Mouse (Mus musculus) spleen, adult 2 months (tissue): ENCODE data around the gene Tescl. TPM values are rescaled to one million over a fixed set of nuclear protein-coding genes. Genes with fewer than 3 reads are reported as not detected.

Experiments
- DNase-seq, 2 experiments: peaks; one replicate each; pipeline versions ENCODE4 v3.0.0 to v3.0.0-alpha.2; 2012 to 2021; ENCODE audit warnings: low spot score in 2 of 2, low read depth in 1 of 2
- H3K27ac ChIP-seq: fragments of 200-500 bp; 2 replicates; pipeline ENCODE4 v1.5.1; 2012; ENCODE audit warnings: low read length, inconsistent platforms; ENCODE audit not compliant: insufficient read depth
- H3K27me3 ChIP-seq: fragments of 200-500 bp; 2 replicates; pipeline ENCODE4 v1.6.1; 2012; ENCODE audit warnings: mild to moderate bottlenecking, moderate library complexity, low read length, inconsistent platforms; ENCODE audit not compliant: control insufficient read depth, insufficient read depth
- H3K36me3 ChIP-seq: fragments of 200-500 bp; 2 replicates; pipeline ENCODE4 v1.6.1; 2012; ENCODE audit warnings: mild to moderate bottlenecking, low read length, inconsistent platforms; ENCODE audit not compliant: control insufficient read depth, insufficient read depth
- H3K4me1 ChIP-seq: fragments of 200-500 bp; 2 replicates; pipeline ENCODE4 v1.6.1; 2011; ENCODE audit warnings: inconsistent platforms; ENCODE audit not compliant: control insufficient read depth, insufficient read depth, insufficient read length
- H3K4me3 ChIP-seq: fragments of 200-500 bp; 2 replicates; pipeline ENCODE4 v1.5.1; 2011; ENCODE audit warnings: mild to moderate bottlenecking, inconsistent platforms; ENCODE audit not compliant: insufficient read depth, insufficient read length; ENCODE audit errors: extremely low read depth
- CTCF ChIP-seq: fragments of 200-500 bp; IDR thresholded peaks from 2 replicates; pipeline ENCODE4 v1.5.1; 2011; ENCODE audit warnings: mild to moderate bottlenecking, inconsistent platforms; ENCODE audit not compliant: insufficient read depth, insufficient read length, insufficient replicate concordance; ENCODE audit errors: extremely low read depth
- POLR2A ChIP-seq: fragments of 200-500 bp; IDR thresholded peaks from 2 replicates; pipeline ENCODE4 v1.6.1; 2011; ENCODE audit warnings: low read depth, low read length, inconsistent platforms
- WGBS: fragments of 180-500 bp; shearing (Covaris S2); methylation state at CpG from one replicate; pipeline ENCODE4 v1.1.7; 2018; 5-methylcytosine and 5-hydroxymethylcytosine counted together
- polyA plus RNA-seq: library from polyadenylated mRNA; depleted of rRNA; stranded (reverse); fragments of >200 nt; gene quantifications from 2 replicates; pipeline ENCODE4 v1.2.3, GENCODE M21; 2012

Tescl gene
- polyA plus RNA-seq, 1 experiment = 0.26 TPM

DNA sequence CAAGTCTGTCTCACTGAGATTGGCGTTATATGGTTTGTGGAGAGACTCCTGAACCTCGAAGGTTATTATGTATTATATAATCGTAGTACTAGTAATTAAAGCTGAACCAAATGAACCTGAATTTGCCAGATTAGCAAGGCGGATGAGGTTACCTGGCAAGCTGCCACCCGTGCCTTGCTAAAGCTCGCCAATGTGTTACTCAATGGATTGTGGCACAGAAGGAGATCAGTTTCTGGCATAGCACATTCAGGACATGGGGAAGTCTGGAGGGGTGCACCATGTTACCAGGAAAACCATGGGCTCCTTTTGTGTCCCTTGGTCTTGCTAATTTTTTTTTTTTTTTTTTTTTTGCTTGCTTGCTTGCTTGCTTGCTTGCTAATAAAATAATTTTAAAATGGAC lies 8.5 kb downstream of the Tescl start:
- Histone ChIP-seq H3K36me3 (no peaks in the 10 kb centered on the region), H3K27me3 (0 out of 2 replicates have a peak, but pooled peaks cover 3% of the 10 kb centered on the region), H3K4me1 (no peaks in the 10 kb centered on the region), H3K27ac (no peak overlapping the region), H3K4me3 (no peak overlapping the region)
- TF ChIP-seq CTCF (no peak), POLR2A (no peak)
- 88% methylated on average over 6 of the region's 6 CpGs for WGBS
- no peak for DNase-seq

DNA sequence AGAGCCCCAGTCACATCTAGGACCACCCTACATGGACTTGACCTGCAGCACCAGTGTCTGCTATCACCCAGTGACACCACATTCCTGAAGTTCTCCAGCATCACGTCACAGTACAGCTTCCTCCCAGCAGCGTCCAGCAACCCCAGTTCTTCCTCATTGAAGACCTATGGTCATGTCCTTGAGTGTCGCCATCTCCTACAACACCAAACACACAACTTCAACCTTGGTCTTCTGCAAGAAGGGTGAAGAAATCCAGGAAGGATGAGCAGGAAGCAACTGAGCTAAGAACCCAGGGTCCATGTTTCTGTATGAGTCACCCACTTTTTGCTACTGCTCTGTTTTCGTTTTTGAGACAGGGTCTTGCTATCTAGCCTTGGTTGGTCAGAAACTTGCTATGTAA lies 11.1 kb downstream of the Tescl start:
- no peak for TF ChIP-seq POLR2A
- no peak for TF ChIP-seq CTCF
- WGBS = 86% methylated on average over 4 of the region's 4 CpGs
- Histone ChIP-seq H3K36me3 (no peaks in the 10 kb centered on the region), H3K4me1 (peaks cover 3% of the 10 kb centered on the region; the same call in 1 of the 2 replicates), H3K27me3 (0 out of 2 replicates have a peak, but pooled peaks cover 1% of the 10 kb centered on the region), H3K4me3 (no peak overlapping the region), H3K27ac (no peak overlapping the region)
- no peak for DNase-seq

GRCm38 (mm10) chr7:24318942-24319341 lies 14.8 kb downstream of the Tescl start:
- TF ChIP-seq POLR2A (no peak), CTCF (no peak)
- H3K27me3 ChIP-seq = no peaks in the 10 kb centered on the region

DNA sequence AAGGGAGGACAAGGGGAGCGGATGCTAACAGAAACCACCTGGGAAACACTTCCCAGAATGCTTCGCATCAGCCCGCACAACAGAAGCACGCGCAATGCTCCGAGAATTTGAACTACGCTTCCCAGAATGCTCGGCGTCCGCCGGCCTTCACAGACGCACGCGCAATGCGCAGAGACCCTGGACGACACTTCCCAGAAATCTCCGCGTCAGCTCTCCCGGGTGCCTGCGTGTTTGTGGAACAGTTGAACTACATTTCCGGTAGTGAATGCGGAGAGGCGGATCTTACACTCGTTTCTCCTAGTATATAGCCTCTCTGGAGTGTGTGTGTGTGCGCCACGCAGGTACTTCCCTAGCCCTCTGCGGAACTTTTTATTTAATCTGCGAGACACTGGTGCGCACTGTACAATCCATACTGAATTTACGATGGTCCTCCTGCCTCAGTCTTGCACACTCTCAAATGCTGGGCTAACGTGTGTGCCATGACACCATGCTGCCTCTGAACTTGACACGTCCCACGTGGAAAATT lies 17.1 kb downstream of the Tescl start, which contains the start of gene Zfp94:
Gene Zfp94, minus strand, starts transcription at position 100 of the 526 bp plus-strand sequence.
- Histone ChIP-seq H3K27ac (peak within 1 kb of the TSS; percentile 78), H3K36me3 (peaks cover 4% of the 10 kb centered on the region), H3K4me1 (peaks cover 10% of the 10 kb centered on the region; the same call in 1 of the 2 replicates), H3K27me3 (no peaks in the 10 kb centered on the region), H3K4me3 (peak within 1 kb of the TSS; percentile 73)
- under 1% methylated on average over 33 of the region's 33 CpGs for WGBS
- TF ChIP-seq POLR2A (peak; percentile 42), CTCF (no peak)
- DNase-seq = peak; percentile 77 to 95

More at GRCm38 (mm10) chr7:24318942-24319341, 14.8 kb downstream of the Tescl start:
- Histone ChIP-seq H3K4me3 (no peak overlapping the region), H3K36me3 (no peaks in the 10 kb centered on the region), H3K4me1 (peaks cover 10% of the 10 kb centered on the region; the same call in 1 of the 2 replicates), H3K27ac (peak overlapping the region; percentile 6; the same call in 1 of the 2 replicates)
- no peak for DNase-seq
- WGBS = 18% methylated on average over 6 of the region's 6 CpGs

DNA sequence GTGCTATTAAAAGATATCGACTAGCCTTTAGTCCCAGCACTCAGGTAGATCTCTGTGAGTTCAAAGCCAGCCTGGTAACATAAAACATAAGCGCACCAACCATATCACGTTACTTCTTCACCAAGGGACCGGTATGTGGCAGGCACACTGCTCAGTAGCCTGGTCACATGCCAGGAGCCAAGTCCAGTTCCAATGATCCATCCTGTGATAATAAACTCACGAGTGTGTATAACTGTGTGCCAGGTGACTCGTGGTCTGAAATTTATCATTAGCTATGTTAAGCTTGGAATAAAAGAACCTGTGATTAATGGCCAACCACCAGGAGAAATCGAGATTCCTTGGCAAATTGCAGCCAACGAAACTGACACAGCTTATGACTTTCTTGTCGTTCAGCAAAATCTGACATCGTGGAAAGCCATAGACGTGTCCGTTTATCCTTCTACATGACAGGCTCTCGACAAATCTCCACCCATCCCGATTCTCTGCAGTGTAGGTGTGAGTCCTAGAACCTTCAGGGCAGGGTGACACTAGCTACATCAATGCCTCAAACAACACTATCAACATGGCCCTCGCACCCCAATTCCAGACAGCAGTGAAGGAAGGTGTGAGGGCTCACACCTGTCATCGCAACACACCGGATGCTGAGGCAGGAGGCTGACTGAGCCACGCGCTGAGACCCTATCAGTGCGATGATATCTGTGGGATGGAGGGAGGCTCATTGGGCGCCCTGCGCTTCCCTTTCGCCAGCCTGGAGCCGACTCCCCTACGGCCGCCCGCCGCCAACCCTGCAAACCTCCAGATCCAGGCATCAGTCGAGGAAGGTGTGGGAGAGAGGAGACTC lies 17.8 kb downstream of the Tescl start:
- no peak for TF ChIP-seq CTCF
- TF ChIP-seq POLR2A = no peak
- peak overlapping the region; percentile 53 for H3K27ac ChIP-seq
- H3K36me3 ChIP-seq = peaks cover 7% of the 10 kb centered on the region
- peak overlapping the region; percentile 73 for H3K4me3 ChIP-seq
- H3K4me1 ChIP-seq = peaks cover 10% of the 10 kb centered on the region; the same call in 1 of the 2 replicates
- no peaks in the 10 kb centered on the region for H3K27me3 ChIP-seq
- 32% methylated on average over 29 of the region's 29 CpGs for WGBS
- DNase-seq = no peak

- no peak for DNase-seq
- 0 out of 2 replicates have a peak, but pooled peaks cover 4% of the 10 kb centered on the region for H3K4me1 ChIP-seq
- TF ChIP-seq POLR2A (no peak), CTCF (no peak)
- peaks cover 7% of the 10 kb centered on the region for H3K36me3 ChIP-seq
- 0 out of 2 replicates have a peak within 1 kb of the TSS, but pooled peaks have one; percentile 3 for H3K27ac ChIP-seq
- no peak within 1 kb of the TSS; the same call in 1 of the 2 replicates for H3K4me3 ChIP-seq
- WGBS = 10% methylated on average over 13 of the region's 13 CpGs
- no peaks in the 10 kb centered on the region for H3K27me3 ChIP-seq
These were observed 32.9 kb downstream of the Tescl start, which contains the start of gene Zfp61 for GRCm38 (mm10) chr7:24300771-24301282. Gene Zfp61 (minus strand): TSS chr7:24301232.
